Mouse (Mus musculus): Measurements from ENCODE around the gene 1810010H24Rik. TPM values are rescaled to one million over a fixed set of nuclear protein-coding genes. Genes with fewer than 3 reads are reported as not detected.

1810010H24Rik gene
- polyA plus RNA-seq, 1 experiment from 2014 or later = 4.5 TPM

DNA sequence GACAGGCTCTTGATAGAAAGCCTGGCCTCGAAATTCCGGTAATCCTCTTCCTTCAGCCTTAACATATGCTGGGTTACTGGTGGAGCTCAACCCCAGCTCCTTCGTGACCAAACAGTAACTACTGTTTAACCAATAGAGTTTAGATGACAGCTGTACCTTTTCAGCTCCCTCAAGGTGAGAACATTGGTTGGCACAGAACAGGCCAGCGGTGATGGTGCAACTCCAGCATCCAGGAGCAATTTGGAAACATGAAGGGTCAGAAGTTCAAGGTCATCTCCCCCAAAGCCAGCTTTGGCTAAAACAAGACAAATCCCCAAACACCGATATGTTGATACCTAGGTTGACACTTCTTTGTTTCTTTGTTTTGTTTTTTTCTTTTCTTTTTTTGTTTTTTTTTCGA lies 3.3 kb downstream of the 1810010H24Rik start:
- no peak for ATAC-seq (ENCODE audit: low FRiP score)
- Histone ChIP-seq H3K27me3 (no peaks in the 10 kb centered on the region), H3K4me2 (replicated peaks) (peak overlapping the region; percentile 69), H3K4me3 (peak overlapping the region; percentile 63), H3K9me3 (replicated peaks) (no peaks in the 10 kb centered on the region), H3K9ac (peak overlapping the region; percentile 69), H3K27ac (peak overlapping the region; percentile 76), H3K4me1 (peaks cover 42% of the 10 kb centered on the region), H3K36me3 (no peaks in the 10 kb centered on the region)
- WGBS = 75% methylated on average over 6 of the region's 6 CpGs

DNA sequence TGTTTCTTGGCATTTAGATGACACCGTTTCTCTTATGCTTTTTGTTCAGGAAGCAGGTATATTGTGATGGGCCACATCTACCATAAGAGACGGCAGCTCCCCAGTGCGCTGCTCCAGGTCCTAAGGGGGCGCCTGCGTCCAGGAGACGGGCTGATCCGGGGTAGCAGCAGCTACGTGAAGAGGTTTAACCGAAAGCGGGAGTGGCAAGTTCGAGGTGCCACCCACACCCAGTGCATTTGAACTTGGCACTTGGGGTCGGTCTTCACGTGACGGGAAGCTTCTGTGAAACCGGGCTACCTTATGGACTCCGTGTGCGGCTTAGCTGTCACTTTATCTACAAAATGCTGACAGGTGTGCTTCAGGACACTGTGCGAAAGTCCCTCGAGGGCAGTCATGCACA lies 4.1 kb downstream of the 1810010H24Rik start:
- no peaks in the 10 kb centered on the region for H3K9me3 ChIP-seq (replicated peaks)
- no peaks in the 10 kb centered on the region for H3K27me3 ChIP-seq
- H3K36me3 ChIP-seq = no peaks in the 10 kb centered on the region
- H3K4me3 ChIP-seq = no peak overlapping the region
- H3K4me1 ChIP-seq = peaks cover 35% of the 10 kb centered on the region
- WGBS = 52% methylated on average over 19 of the region's 19 CpGs
- no peak overlapping the region for H3K27ac ChIP-seq
- H3K4me2 ChIP-seq (replicated peaks) = no peak overlapping the region
- no peak for ATAC-seq (ENCODE audit: low FRiP score)
- no peak overlapping the region for H3K9ac ChIP-seq

DNA sequence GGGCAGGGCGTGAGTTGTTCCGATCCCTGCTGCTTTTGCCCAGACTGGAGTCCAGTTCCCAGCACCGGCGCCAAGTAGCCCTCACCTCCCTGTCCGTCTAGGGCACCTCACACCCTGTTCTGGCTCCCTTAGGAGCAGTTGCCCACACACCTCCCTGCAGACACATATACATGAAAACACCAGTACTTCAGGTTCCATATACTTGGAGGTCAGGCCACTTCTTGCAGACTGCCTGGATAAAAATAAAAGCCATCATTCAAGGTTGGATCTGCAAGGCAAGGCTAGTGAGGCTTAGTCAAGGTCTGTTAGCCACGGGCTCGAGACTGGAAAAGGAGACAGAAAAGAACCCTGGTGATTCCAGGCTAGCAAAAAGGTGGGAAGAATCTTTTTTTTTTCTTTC lies 6.2 kb downstream of the 1810010H24Rik start:
- peaks cover 14% of the 10 kb centered on the region; the same call in 1 of the 2 replicates for H3K4me1 ChIP-seq
- no peak overlapping the region for H3K9ac ChIP-seq
- H3K27me3 ChIP-seq = no peaks in the 10 kb centered on the region
- H3K27ac ChIP-seq = peak overlapping the region; percentile 44; the same call in 1 of the 2 replicates
- peaks cover 13% of the 10 kb centered on the region for H3K36me3 ChIP-seq
- ATAC-seq (ENCODE audit: low FRiP score) = no peak
- no peak overlapping the region for H3K4me2 ChIP-seq (replicated peaks)
- 36% methylated on average over 7 of the region's 7 CpGs for WGBS
- no peaks in the 10 kb centered on the region for H3K9me3 ChIP-seq (replicated peaks)
- no peak overlapping the region for H3K4me3 ChIP-seq

DNA sequence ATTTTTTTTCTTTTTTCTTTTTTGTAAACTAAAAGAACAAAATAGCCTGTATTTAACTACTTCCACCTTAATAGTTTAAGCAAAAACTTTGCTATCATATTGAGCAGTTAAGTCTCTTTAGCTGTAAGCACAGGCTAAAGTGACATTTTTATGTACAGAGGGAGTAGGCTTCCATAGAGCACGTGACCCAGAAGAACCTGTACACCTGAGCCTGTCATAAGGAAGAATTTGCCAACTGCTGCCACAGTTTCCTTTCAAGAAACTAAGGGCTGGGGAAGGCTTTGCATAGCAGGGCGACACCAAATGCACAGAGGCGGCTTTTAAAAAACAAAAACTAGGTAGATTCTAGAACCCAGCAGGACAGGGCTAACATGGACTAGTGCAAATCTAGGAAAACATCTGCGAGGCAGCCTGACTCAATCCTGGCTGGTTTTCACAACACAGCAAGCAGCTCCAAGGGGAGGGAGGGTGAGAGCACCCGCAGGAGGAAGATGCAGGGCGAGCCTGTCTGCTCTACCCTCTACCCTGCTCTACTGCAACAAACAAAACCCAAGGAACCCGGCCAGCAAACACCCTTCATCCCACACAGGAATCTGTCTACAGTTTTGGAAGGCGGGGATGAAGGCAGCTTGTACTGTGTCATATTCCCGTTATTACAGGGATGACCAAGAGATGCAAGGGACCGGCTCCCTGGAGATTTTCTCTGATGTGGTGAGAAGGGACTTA lies 8.8 kb downstream of the 1810010H24Rik start:
- WGBS = 84% methylated on average over 10 of the region's 10 CpGs

DNA sequence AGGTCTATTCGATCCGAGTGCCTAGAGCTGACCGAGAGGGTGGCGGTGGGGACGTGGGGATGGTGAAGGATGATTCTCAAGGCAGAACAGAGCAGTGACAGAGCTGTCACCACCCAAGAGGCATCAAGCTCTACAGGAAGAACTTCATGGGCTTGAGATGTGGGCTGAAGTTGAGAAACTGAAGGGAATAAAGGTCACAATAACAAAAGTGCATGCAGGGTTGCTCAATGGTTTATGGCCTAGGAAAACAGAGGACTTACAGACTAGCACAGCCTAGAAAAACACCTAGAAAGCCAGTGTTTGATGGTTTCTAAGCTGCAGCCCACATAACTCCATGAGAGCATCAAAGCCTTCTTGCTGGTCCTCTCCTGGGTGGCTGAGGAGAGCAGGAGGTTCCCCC lies 13.9 kb downstream of the 1810010H24Rik start:
- 91% methylated on average over 5 of the region's 5 CpGs for WGBS
- Histone ChIP-seq H3K27ac (no peak overlapping the region), H3K27me3 (no peaks in the 10 kb centered on the region), H3K4me1 (no peaks in the 10 kb centered on the region), H3K4me2 (replicated peaks) (no peak overlapping the region), H3K36me3 (peaks cover 76% of the 10 kb centered on the region), H3K9me3 (replicated peaks) (no peaks in the 10 kb centered on the region), H3K9ac (no peak overlapping the region), H3K4me3 (no peak overlapping the region)
- no peak for ATAC-seq (ENCODE audit: low FRiP score)

More for the DNA sequence above, 8.8 kb downstream of the 1810010H24Rik start:
- no peak overlapping the region for H3K27ac ChIP-seq
- H3K9ac ChIP-seq = no peak overlapping the region
- H3K36me3 ChIP-seq = peaks cover 39% of the 10 kb centered on the region
- H3K9me3 ChIP-seq (replicated peaks) = no peaks in the 10 kb centered on the region
- no peak overlapping the region for H3K4me2 ChIP-seq (replicated peaks)
- H3K4me3 ChIP-seq = no peak overlapping the region
- no peak for ATAC-seq (ENCODE audit: low FRiP score)
- no peaks in the 10 kb centered on the region for H3K27me3 ChIP-seq
- 0 out of 2 replicates have a peak, but pooled peaks cover 3% of the 10 kb centered on the region for H3K4me1 ChIP-seq

DNA sequence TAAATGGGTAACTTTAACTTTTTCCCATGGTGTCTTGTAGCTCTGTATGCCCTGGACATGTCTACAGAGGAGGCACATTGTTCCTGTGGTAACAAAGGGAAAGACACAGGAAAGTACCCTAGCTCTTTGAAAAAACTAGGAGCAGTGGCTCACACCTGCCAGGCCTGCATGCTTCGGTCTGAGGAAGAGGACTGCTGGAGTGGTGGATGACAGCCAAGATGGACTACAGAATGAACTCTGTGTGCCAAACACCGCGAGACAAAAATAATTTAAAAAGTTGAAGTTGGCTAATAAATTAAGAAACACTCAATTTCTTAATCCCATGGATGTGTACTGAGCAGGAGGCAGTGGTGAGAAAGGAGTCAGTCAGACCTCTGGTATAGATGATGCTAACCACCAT lies 15.9 kb downstream of the 1810010H24Rik start:
- no peaks in the 10 kb centered on the region for H3K27me3 ChIP-seq
- no peaks in the 10 kb centered on the region for H3K9me3 ChIP-seq (replicated peaks)
- 97% methylated on average over 3 of the region's 3 CpGs for whole genome bisulfite sequencing
- no peaks in the 10 kb centered on the region for H3K4me1 ChIP-seq
- H3K4me2 ChIP-seq (replicated peaks) = no peak overlapping the region
- no peak overlapping the region for H3K4me3 ChIP-seq
- no peak overlapping the region for H3K27ac ChIP-seq
- no peak for ATAC-seq (ENCODE audit: low FRiP score)
- H3K9ac ChIP-seq = no peak overlapping the region
- peaks cover 75% of the 10 kb centered on the region for H3K36me3 ChIP-seq

DNA sequence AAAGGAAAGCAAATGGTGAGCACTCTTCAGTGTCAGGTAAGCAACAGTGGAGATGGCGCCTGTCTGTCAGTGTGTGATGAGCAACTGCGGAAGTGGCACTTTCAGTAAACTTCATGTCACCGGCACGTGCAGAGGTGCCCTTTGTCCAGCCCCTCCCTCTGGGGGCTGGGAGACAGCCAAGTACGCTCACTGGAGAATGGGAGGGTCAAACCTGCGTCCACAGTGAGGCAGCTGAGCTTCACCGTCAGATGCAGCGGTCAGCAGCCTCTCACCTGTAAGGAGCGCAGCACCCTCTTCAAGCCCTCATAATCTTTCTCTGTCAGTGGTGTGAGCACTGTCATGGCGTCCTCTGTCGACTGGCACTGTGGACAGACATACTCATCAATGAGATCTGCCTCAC lies 17.9 kb downstream of the 1810010H24Rik start:
- H3K4me1 ChIP-seq = no peaks in the 10 kb centered on the region
- no peaks in the 10 kb centered on the region for H3K9me3 ChIP-seq (replicated peaks)
- H3K27ac ChIP-seq = no peak overlapping the region
- H3K36me3 ChIP-seq = peaks cover 70% of the 10 kb centered on the region
- no peak overlapping the region for H3K4me3 ChIP-seq
- H3K9ac ChIP-seq = no peak overlapping the region
- H3K27me3 ChIP-seq = no peaks in the 10 kb centered on the region
- ATAC-seq (ENCODE audit: low FRiP score) = no peak
- 97% methylated on average over 11 of the region's 11 CpGs for WGBS
- no peak overlapping the region for H3K4me2 ChIP-seq (replicated peaks)

DNA sequence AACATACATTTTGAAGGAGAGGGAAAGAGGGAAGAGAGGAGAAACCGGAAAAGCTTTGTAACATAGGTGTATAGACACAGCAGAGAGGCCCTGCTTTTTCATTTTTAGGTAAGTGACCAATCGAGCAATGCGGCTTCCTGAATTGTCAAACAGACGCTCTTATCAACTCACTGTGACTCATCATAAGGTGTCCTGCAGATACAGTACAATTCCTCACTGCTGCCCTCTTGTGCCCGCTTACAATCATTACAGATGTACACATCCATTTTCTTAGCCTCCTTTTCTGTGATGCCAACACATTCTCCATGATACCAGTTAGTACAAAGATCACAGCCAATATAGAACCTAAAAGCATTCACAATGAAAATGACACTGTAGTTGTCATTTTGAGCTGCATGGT lies 18.8 kb downstream of the 1810010H24Rik start:
- Histone ChIP-seq H3K36me3 (peaks cover 61% of the 10 kb centered on the region), H3K9ac (no peak overlapping the region), H3K9me3 (replicated peaks) (no peaks in the 10 kb centered on the region), H3K27me3 (no peaks in the 10 kb centered on the region), H3K4me1 (no peaks in the 10 kb centered on the region), H3K4me3 (no peak overlapping the region), H3K4me2 (replicated peaks) (no peak overlapping the region), H3K27ac (no peak overlapping the region)
- 60% methylated on average over 5 of the region's 5 CpGs for WGBS
- no peak for ATAC-seq (ENCODE audit: low FRiP score)

DNA sequence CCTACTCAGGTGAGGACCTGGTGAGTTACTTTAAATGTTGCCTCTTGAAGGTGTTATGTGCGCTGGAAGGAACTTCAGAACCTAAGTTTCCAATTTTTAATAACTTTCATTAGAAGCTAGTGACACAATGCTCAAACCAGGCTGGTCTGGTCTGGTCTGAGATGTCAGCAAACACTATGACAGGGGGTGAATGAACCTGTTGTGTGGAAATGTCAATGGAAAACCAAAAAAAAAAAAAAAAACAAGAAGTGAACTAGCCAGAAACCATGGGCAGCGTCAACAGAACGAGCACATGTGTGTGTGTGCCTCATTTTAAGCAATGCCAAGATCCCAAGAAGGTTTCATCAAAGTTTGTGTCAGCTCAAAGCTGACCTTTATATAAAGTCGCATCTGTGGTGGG lies 20.1 kb downstream of the 1810010H24Rik start:
- ATAC-seq (ENCODE audit: low FRiP score) = no peak
- no peak overlapping the region for H3K9ac ChIP-seq
- H3K4me2 ChIP-seq (replicated peaks) = no peak overlapping the region
- H3K9me3 ChIP-seq (replicated peaks) = no peaks in the 10 kb centered on the region
- 88% methylated on average over 4 of the region's 4 CpGs for WGBS
- H3K27me3 ChIP-seq = no peaks in the 10 kb centered on the region
- no peak overlapping the region for H3K4me3 ChIP-seq
- no peak overlapping the region for H3K27ac ChIP-seq
- H3K4me1 ChIP-seq = no peaks in the 10 kb centered on the region
- peaks cover 51% of the 10 kb centered on the region for H3K36me3 ChIP-seq

DNA sequence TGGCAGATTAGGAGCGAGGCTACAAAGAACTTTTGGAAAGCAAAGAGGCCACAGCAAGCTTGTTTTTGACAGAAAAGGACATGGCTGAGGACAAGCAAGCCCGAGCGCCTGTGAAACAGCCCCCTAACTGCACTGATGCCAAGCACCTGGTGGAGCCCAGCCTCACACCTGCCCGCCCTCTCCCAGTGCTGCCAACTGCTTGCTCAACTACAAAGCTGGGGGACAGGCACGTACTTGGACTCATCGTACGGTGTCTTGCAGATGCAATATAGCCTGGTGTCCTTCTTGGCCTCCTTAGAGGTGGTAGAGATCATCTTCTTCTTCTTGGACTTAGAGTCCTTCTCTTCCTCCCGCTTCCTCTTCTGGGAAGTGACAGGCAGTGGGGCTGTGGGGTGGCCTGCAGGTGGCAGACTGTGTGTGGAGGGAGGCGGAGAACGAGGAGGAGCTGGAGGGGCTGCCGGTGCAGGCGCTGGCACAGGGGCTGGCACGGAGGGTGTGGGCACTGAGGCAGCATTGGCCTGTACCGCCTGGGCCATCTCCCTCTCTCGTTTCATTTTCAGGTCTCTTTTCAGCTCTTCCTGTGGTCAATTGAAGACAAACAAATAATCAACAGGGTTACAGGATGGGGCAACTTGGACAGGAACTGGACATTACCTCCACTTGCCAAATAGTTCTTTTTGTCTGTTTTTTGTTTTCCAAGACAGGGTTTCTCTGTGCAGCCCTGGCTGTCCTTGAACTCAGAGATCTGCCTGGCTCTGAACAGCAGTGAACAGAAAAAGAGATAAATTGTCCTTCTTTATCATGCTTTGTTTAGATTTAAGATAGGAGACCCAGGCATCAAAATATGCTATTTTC lies 21.5 kb downstream of the 1810010H24Rik start:
- no peak overlapping the region for H3K27ac ChIP-seq
- 86% methylated on average over 14 of the region's 15 CpGs for WGBS
- H3K4me3 ChIP-seq = no peak overlapping the region
- no peak overlapping the region for H3K9ac ChIP-seq
- no peak overlapping the region for H3K4me2 ChIP-seq (replicated peaks)
- H3K9me3 ChIP-seq (replicated peaks) = no peaks in the 10 kb centered on the region
- no peak for ATAC-seq (ENCODE audit: low FRiP score)
- peaks cover 48% of the 10 kb centered on the region for H3K36me3 ChIP-seq
- no peaks in the 10 kb centered on the region for H3K4me1 ChIP-seq
- no peaks in the 10 kb centered on the region for H3K27me3 ChIP-seq

DNA sequence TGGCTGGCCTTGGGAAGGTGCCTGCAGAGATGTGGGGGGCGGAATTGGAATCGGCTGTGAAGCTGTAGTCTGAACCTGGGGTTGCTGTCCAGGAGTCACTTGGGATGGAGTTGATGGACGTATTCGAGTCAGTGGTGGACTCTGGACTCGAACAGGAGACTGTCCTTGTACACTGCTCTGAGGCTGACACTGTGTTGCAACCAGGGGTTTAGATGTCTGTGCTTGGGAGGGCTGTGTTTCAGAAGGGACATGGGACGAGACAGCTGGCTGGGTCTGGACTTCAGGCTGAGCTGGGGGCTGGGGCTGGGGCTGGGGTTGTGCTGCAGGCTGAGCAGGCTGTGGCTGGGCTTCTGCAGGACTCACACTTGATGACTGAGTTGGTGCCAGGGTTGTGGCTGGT lies 29.4 kb downstream of the 1810010H24Rik start:
- 96% methylated on average over 6 of the region's 6 CpGs for WGBS
- Histone ChIP-seq H3K4me3 (no peak overlapping the region), H3K4me2 (replicated peaks) (no peak overlapping the region), H3K9ac (no peak overlapping the region), H3K27me3 (no peaks in the 10 kb centered on the region), H3K9me3 (replicated peaks) (no peaks in the 10 kb centered on the region), H3K36me3 (peaks cover 87% of the 10 kb centered on the region), H3K27ac (no peak overlapping the region), H3K4me1 (no peaks in the 10 kb centered on the region)
- ATAC-seq (ENCODE audit: low FRiP score) = no peak

DNA sequence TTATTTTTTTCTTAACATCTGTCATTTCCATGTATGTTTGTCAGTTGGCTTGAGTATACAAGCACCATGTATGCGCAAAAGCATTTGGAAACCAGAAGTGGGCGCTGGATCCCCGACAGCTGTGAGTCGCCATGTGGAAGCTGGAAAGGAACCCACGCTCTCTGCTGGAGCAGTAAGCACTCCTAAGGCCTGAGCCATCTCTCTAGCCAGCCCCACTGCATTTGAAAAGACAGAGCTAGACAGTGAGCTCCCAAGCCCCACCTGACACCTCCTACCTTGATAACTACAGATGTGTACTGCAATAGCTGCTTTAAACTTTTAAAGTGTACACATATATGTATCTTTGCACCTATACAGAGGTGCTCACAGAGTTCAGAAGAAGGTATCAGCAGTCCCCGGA lies 31.9 kb downstream of the 1810010H24Rik start:
- WGBS = 93% methylated on average over 6 of the region's 6 CpGs
- Histone ChIP-seq H3K9me3 (replicated peaks) (no peaks in the 10 kb centered on the region), H3K36me3 (peaks cover 98% of the 10 kb centered on the region), H3K4me2 (replicated peaks) (no peak overlapping the region), H3K27me3 (no peaks in the 10 kb centered on the region), H3K4me3 (no peak overlapping the region), H3K4me1 (no peaks in the 10 kb centered on the region), H3K27ac (no peak overlapping the region), H3K9ac (no peak overlapping the region)
- no peak for ATAC-seq (ENCODE audit: low FRiP score)
